Mouse (Mus musculus) kidney, embryonic 14.5 days (tissue): ENCODE measurements at regions not wholly inside any gene's neighbourhood (a gene's known extent, or its start where the extent isn't known, plus 50 kb on each side); places are given as distances from the start of the nearest gene placed in this dataset.

Source experiments
- ATAC-seq: fragments of 200-750 bp; cut with Nextera tagmentation; 2 replicates; pipeline ENCODE4 v1.8.0; 2017; ENCODE audit warnings: moderate number of reproducible peaks, mild to moderate bottlenecking, moderate TSS enrichment, moderate library complexity; ENCODE audit not compliant: low FRiP score, low TSS enrichment
- H3K27ac ChIP-seq: fragments of 300-500 bp; sonication (generic); 2 replicates; pipeline ENCODE4 v1.5.1; 2014; ENCODE audit warnings: low read depth, mild to moderate bottlenecking, low read length, moderate library complexity, mixed read lengths
- H3K27me3 ChIP-seq: fragments of 300-500 bp; sonication (generic); 2 replicates; pipeline ENCODE4 v1.6.1; 2014; ENCODE audit warnings: mild to moderate bottlenecking, low read length; ENCODE audit not compliant: control insufficient read depth, insufficient read depth
- H3K36me3 ChIP-seq: fragments of 300-500 bp; sonication (generic); 2 replicates; pipeline ENCODE4 v1.6.1; 2014; ENCODE audit warnings: low read length, mixed read lengths; ENCODE audit not compliant: control insufficient read depth, insufficient read depth
- H3K4me1 ChIP-seq: fragments of 300-500 bp; sonication (generic); 2 replicates; pipeline ENCODE4 v1.6.1; 2014; ENCODE audit warnings: low read length, mixed read lengths; ENCODE audit not compliant: control insufficient read depth, insufficient read depth
- H3K4me2 ChIP-seq: fragments of 300-500 bp; sonication (generic); replicated peaks from 2 replicates; pipeline ENCODE4 v1.6.1; 2014; ENCODE audit warnings: low read depth, mild to moderate bottlenecking, low read length
- H3K4me3 ChIP-seq: fragments of 300-500 bp; sonication (generic); 2 replicates; pipeline ENCODE4 v1.5.1; 2014; ENCODE audit warnings: mild to moderate bottlenecking, low read length
- H3K9ac ChIP-seq: fragments of 300-500 bp; sonication (generic); 2 replicates; pipeline ENCODE4 v1.6.1; 2014; ENCODE audit warnings: low read depth, mild to moderate bottlenecking, low read length, moderate library complexity
- H3K9me3 ChIP-seq: fragments of 300-500 bp; sonication (generic); 2 replicates; pipeline ENCODE4 v1.6.1; 2016; ENCODE audit warnings: low read length; ENCODE audit not compliant: control insufficient read depth
- WGBS: fragments of 180-500 bp; shearing (Covaris S2); extraction: QIAGEN DNeasy Blood & Tissue Kit; methylation state at CpG from one replicate; pipeline ENCODE4 v1.1.7; 2014; 5-methylcytosine and 5-hydroxymethylcytosine counted together

DNA sequence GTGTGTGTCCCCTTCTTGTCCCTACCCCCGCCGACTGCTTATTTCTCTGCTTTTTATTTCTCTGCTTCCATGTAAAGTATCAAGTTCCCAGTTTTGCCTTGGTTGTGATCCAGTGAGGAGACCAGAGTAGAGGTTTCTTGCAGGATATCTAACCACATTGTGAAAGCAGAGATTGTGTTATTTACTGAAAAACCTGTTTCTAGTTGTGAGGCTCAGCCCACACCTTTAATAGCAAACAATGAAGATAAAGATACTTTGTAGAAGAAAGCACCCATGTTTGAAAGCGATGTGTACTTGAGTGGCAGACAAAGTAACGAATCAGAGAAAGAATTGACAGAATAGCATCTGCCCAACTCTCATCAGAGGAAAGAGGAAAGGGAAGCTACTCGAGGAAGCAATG is 218.7 kb upstream of the Fam19a5 start:
- Histone ChIP-seq H3K27ac (no peak overlapping the region), H3K36me3 (no peaks in the 10 kb centered on the region), H3K4me1 (0 out of 2 replicates have a peak, but pooled peaks cover 3% of the 10 kb centered on the region), H3K4me2 (no peak overlapping the region), H3K4me3 (no peak overlapping the region), H3K9ac (no peak overlapping the region), H3K27me3 (no peaks in the 10 kb centered on the region), H3K9me3 (no peaks in the 10 kb centered on the region)
- no peak for ATAC-seq
- 81% methylated on average over 5 of the region's 5 CpGs for WGBS

DNA sequence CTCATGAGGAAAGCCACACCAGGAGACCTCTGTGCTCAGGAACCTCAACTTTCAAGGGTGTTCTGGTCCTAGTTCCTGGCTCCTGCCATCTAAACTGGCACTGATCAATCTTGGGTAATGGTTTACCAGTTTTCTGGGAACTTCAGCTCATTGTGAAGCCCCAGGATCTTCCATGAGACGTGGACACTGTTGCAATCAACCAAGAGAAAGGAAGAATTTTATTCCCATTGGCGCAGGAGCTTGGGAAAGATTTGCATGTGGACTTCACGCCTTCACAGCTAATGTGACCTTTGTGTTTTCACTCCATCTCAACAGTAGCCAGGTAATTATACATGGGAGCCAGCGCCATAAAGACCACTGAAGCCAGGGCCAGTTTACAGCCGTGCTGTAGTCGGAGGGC is 217.8 kb upstream of the Fam19a5 start:
- H3K27ac ChIP-seq, result no peak overlapping the region
- H3K9ac ChIP-seq, result no peak overlapping the region
- H3K27me3 ChIP-seq, result no peaks in the 10 kb centered on the region
- WGBS, result 44% methylated on average over 6 of the region's 6 CpGs
- no peaks in the 10 kb centered on the region for H3K9me3 ChIP-seq
- no peak overlapping the region for H3K4me3 ChIP-seq
- ATAC-seq, result no peak
- H3K4me1 ChIP-seq, result 0 out of 2 replicates have a peak, but pooled peaks cover 3% of the 10 kb centered on the region
- H3K36me3 ChIP-seq, result no peaks in the 10 kb centered on the region
- no peak overlapping the region for H3K4me2 ChIP-seq

DNA sequence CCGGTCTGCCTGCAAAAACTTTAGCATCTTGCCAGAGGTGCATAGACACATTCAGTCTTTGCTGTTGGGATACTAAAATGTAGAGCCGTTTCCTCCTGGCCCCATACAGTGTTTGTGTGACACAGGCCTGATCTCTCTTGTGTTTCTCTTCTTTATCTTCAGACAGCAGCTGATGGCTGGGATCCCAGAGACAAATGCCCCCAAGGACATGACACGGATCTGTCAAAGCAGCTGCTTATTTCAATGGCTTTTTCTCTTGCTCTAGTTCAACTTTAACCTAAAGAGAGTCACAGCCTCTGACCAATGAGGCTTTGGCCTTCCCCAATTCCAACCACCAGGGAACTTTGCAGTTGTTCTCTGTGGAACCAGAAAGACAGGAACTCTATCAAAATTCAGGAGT is 211.7 kb upstream of the Fam19a5 start:
- H3K4me3 ChIP-seq, result no peak overlapping the region
- H3K4me2 ChIP-seq, result no peak overlapping the region
- no peaks in the 10 kb centered on the region for H3K36me3 ChIP-seq
- H3K27ac ChIP-seq, result no peak overlapping the region
- no peak overlapping the region for H3K9ac ChIP-seq
- H3K4me1 ChIP-seq, result no peaks in the 10 kb centered on the region
- H3K9me3 ChIP-seq, result no peaks in the 10 kb centered on the region
- 78% methylated on average over 3 of the region's 3 CpGs for WGBS
- H3K27me3 ChIP-seq, result no peaks in the 10 kb centered on the region
- ATAC-seq, result no peak

DNA sequence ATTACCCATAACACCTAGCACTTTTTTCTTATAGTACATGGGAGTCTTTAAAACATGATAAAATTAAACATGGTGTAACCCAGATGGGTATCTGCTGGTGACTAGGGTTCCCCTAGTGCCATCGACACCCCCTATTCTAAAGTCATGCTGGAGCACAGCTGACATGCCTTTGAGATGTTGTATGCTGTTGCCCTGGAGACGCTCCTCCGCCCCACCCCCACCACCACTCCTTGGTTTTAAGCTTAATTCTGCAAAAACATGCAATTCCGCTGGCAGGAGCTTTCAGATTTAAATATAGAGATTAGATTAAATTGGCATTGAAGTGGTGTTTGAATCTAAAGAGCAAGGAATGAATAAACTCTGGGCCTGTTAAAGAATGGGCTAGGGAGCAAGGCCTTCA is 210.6 kb upstream of the Fam19a5 start:
- no peak overlapping the region for H3K4me2 ChIP-seq
- H3K9ac ChIP-seq, result no peak overlapping the region
- H3K9me3 ChIP-seq, result no peaks in the 10 kb centered on the region
- H3K27me3 ChIP-seq, result no peaks in the 10 kb centered on the region
- no peak overlapping the region for H3K27ac ChIP-seq
- no peaks in the 10 kb centered on the region for H3K36me3 ChIP-seq
- WGBS, result 85% methylated on average over 4 of the region's 4 CpGs
- no peak overlapping the region for H3K4me3 ChIP-seq
- no peaks in the 10 kb centered on the region for H3K4me1 ChIP-seq
- no peak for ATAC-seq

DNA sequence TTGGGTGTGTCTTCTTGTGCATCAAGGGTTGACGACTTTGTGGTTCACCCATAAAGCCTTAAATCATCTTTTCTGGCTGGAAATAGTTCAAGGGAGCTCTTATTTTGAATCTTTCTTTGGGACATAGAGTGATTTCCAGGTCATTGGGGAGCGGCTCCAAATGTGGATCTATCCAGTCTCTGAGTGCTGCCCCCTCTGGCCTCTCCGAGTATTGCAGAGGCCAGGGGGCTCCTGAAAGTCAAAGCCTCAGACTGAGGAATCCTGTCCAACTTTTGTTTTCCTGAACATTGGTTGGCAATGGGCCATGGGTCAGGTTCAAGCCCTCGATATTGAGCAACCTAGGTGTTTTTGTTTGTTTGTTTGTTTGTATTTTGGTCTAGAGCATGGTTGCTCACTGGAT is 209.7 kb upstream of the Fam19a5 start:
- Histone ChIP-seq H3K4me3 (no peak overlapping the region), H3K4me2 (no peak overlapping the region), H3K36me3 (no peaks in the 10 kb centered on the region), H3K27me3 (no peaks in the 10 kb centered on the region), H3K4me1 (no peaks in the 10 kb centered on the region), H3K27ac (no peak overlapping the region), H3K9ac (no peak overlapping the region), H3K9me3 (no peaks in the 10 kb centered on the region)
- no peak for ATAC-seq
- WGBS, result 70% methylated on average over 4 of the region's 4 CpGs

DNA sequence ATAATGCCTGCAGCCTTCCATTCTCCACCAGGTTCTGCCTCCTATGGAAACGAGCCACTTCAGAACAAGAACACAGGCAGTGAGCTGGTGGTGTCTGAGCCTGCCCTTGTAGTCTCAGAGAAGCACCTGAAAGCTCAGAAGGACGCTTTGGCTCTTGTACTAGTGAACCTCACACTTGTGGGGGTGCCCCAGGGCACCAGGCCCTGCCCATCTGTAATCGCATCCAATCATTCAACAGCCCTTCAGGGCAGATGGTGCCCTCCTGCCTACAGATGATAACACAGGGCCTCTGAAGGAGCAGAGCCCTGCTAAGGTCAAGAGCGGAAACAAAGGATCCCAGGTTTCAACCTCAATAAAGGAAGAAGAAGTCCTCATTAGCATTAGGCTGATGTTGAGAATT is 208.8 kb upstream of the Fam19a5 start:
- ATAC-seq, result no peak
- no peaks in the 10 kb centered on the region for H3K4me1 ChIP-seq
- H3K36me3 ChIP-seq, result no peaks in the 10 kb centered on the region
- H3K27me3 ChIP-seq, result no peaks in the 10 kb centered on the region
- no peak overlapping the region for H3K27ac ChIP-seq
- 85% methylated on average over 4 of the region's 4 CpGs for WGBS
- H3K4me2 ChIP-seq, result no peak overlapping the region
- no peak overlapping the region for H3K4me3 ChIP-seq
- no peak overlapping the region for H3K9ac ChIP-seq
- no peaks in the 10 kb centered on the region for H3K9me3 ChIP-seq

DNA sequence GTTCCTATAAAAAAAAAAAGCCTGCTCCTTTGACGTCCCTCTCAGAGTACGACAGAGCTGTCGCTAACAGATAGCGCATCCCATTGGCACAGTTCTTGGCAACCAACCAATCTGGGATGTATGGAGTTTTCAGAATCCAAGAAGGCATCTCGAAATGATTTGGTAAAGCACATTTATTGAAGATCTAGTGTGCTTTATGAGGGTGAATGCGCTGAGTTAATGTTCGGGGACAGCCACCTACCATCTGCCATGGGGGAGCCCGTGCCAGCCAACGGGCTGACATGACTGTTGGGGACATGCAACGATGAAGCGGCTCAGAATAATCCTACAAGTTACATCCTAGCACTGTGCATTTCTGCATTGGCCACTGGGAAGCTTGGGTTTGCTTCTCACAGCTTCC is 208.4 kb upstream of the Fam19a5 start:
- 90% methylated on average over 11 of the region's 11 CpGs for WGBS
- H3K9me3 ChIP-seq, result no peaks in the 10 kb centered on the region
- no peaks in the 10 kb centered on the region for H3K4me1 ChIP-seq
- ATAC-seq, result no peak
- no peaks in the 10 kb centered on the region for H3K36me3 ChIP-seq
- H3K4me3 ChIP-seq, result no peak overlapping the region
- H3K27me3 ChIP-seq, result no peaks in the 10 kb centered on the region
- H3K27ac ChIP-seq, result no peak overlapping the region
- no peak overlapping the region for H3K4me2 ChIP-seq
- no peak overlapping the region for H3K9ac ChIP-seq

DNA sequence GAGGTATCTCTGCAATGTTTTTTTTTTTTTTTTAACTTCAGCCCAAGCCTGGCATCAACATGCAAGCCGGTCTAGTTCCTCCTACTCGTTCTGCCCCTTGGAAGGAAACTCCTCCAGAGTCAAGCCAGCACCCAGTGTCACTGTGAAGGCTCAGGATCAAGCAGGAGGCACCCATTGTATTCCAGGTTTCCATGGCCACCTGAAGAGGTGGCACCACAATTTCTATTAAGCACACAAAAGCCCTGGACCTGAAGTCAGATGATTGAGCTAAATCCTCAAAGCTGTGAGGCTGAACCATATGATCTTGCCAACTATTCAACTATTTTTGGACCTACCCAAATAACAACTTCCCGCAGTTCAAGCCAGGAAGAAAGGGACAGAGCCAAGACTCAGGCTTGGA is 204.2 kb upstream of the Fam19a5 start:
- Histone ChIP-seq H3K4me2 (no peak overlapping the region), H3K9ac (no peak overlapping the region), H3K4me3 (no peak overlapping the region), H3K36me3 (no peaks in the 10 kb centered on the region), H3K4me1 (no peaks in the 10 kb centered on the region), H3K9me3 (no peaks in the 10 kb centered on the region), H3K27me3 (no peaks in the 10 kb centered on the region), H3K27ac (no peak overlapping the region)
- ATAC-seq, result no peak
- 65% methylated on average over 3 of the region's 3 CpGs for WGBS

DNA sequence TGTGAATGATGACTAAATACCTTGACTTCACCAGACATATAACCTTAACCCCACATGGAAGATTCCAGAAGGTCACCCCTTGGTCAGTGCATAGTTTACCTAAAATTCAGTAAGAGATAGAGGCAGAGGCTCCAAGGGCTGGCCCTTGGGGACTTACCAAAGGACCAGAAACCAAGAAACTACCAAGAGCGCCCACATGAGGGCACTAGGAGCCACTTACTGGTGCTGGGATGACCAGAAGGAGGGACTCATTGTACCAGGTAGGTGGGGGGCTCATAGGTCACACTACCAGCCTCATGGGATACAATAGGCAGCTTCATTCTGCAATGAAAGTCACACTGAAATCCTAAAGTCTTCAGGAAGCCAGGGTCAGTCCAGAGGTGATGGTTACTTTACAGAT is 201.4 kb upstream of the Fam19a5 start:
- Histone ChIP-seq H3K9me3 (no peaks in the 10 kb centered on the region), H3K36me3 (no peaks in the 10 kb centered on the region), H3K27me3 (no peaks in the 10 kb centered on the region), H3K4me1 (no peaks in the 10 kb centered on the region), H3K4me3 (no peak overlapping the region), H3K9ac (no peak overlapping the region), H3K4me2 (no peak overlapping the region), H3K27ac (no peak overlapping the region)
- WGBS, result 90% methylated on average over 1 of the region's 1 CpGs
- ATAC-seq, result no peak

DNA sequence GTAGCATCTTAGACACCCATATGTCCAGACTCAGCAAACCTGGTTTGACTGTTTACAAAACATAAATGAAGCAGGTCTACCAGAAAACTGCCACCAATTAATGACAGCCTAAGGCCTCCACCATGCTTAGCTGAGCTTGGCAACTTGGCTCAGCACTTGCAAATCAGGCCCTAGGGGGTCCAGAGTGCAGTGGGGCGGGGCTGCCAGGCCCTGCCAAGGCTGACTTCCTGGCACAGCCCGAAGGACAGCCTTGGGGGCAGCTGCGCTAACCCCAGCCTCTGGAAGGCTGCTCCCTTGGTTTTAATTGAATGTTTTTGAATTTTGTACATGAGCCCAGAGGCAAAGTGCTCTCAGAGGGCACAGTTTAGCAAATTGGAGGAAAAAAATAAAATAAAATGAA is 198.3 kb upstream of the Fam19a5 start:
- no peak overlapping the region for H3K4me3 ChIP-seq
- 65% methylated on average over 3 of the region's 3 CpGs for WGBS

More for the DNA sequence above, 198.3 kb upstream of the Fam19a5 start:
- no peaks in the 10 kb centered on the region for H3K4me1 ChIP-seq
- no peaks in the 10 kb centered on the region for H3K36me3 ChIP-seq
- H3K9ac ChIP-seq, result no peak overlapping the region
- no peak overlapping the region for H3K4me2 ChIP-seq
- H3K27ac ChIP-seq, result no peak overlapping the region
- ATAC-seq, result no peak
- no peaks in the 10 kb centered on the region for H3K27me3 ChIP-seq
- H3K9me3 ChIP-seq, result no peaks in the 10 kb centered on the region
